Mouse (Mus musculus) embryonic fibroblast, embryonic 13.5 days (primary cell): ENCODE data around the gene Ptpre.

Experiments
- CTCF ChIP-seq: IDR thresholded peaks from 2 replicates; pipeline ENCODE4 v1.5.1; 2011; ENCODE audit warnings: mild to moderate bottlenecking, control low read depth, low read length, moderate library complexity, borderline replicate concordance; ENCODE audit not compliant: insufficient read depth
- POLR2A ChIP-seq: IDR thresholded peaks from 2 replicates; pipeline ENCODE4 v1.6.1; 2011; ENCODE audit warnings: low read depth, mild to moderate bottlenecking, control low read depth, low read length, moderate library complexity

GRCm38 (mm10) chr7:135713326-135713725 is 176.0 kb downstream of the Ptpre start:
- TF ChIP-seq CTCF (no peak), POLR2A (no peak)
